Mouse (Mus musculus): ENCODE measurements at regions not wholly inside any gene's neighbourhood (a gene's known extent, or its start where the extent isn't known, plus 50 kb on each side); places are given as distances from the start of the nearest gene placed in this dataset.
"Not testable (repeated sequence)": the region's sequence is repeated elsewhere in the genome, so short reads cannot be mapped to it uniquely, and the experiment has no call there.

DNA sequence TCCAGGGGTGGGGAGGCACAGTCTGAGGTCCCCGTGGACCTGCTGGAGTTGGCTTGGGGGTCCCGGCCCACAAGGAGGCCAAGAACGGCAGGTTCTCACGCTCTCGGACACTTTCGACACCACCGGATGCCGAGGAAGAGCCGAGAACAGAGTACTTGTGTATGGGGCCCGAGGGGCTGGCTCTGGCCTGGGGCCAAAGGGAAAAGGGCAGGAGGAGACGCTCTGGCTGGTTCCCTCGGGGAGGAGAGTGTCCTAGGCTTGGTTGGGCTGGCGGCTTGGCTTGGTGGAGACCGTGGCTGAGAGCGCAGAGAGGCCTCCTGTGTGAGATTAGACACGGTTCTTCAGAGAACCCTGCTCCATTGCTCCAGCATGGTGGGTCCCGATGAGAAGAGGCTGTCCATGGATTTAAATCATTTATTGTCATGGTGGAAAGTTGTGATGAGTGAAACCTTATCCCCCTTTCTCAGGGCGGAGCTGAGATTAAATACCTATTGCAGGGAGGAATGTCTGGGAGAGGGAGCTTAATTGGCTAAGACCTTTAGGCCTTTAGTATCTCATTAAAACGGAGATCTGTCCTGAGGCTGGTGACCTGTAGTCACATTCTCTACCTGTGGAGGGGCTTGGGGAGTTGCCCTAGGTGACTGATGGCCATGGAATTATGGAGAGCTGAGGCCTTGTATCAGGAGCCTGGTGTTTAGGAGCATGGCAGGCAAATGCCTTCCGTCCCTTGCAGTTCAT is 244.1 kb downstream of the Enc1 start:
- no peak overlapping the region for H3K9ac ChIP-seq (replicated peaks)
- ATAC-seq (replicated peaks) = no peak
- no peaks in the 10 kb centered on the region for H3K27me3 ChIP-seq
- no peak overlapping the region for H3K27ac ChIP-seq (replicated peaks)
- no peaks in the 10 kb centered on the region for H3K9me3 ChIP-seq
- H3K4me3 ChIP-seq = no peak overlapping the region
- 91% methylated on average over 20 of the region's 20 CpGs for WGBS
- H3K4me2 ChIP-seq (replicated peaks) = no peak overlapping the region
- H3K36me3 ChIP-seq = no peaks in the 10 kb centered on the region
- H3K4me1 ChIP-seq = peaks cover 18% of the 10 kb centered on the region

- Histone ChIP-seq H3K4me2 (replicated peaks) (no peak overlapping the region), H3K4me1 (peaks cover 17% of the 10 kb centered on the region), H3K27me3 (no peaks in the 10 kb centered on the region), H3K4me3 (no peak overlapping the region), H3K27ac (replicated peaks) (no peak overlapping the region), H3K9me3 (no peaks in the 10 kb centered on the region), H3K36me3 (no peaks in the 10 kb centered on the region), H3K9ac (replicated peaks) (no peak overlapping the region)
- ATAC-seq (replicated peaks) = no peak
- 68% methylated on average over 8 of the region's 8 CpGs for WGBS
These were observed 242.8 kb downstream of the Enc1 start for GRCm38 (mm10) chr13:97483681-97484080.

DNA sequence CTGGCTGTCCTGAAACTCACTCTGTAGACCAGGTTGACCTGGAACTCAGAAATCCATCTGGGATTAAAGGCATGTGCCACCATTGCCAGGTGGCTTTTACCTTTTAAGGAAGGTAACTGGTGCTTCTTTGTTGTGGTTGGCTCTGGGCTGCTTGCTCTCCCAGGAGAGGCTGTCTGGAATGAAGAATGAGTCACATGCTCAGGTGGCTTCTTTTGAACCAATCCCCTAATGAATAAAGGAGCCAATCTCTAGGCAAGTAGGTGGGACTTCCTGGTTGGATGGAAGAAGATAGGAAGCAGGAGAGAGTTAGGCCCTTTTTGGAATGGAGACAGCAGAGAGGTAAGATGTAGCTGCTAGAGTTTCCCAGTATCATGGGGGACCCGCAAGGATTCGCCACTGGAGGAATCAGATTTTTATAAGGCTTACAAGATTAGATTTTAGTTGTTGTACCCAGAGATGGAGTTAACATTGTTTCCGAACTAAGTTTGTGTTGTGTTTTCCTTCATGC is 241.6 kb downstream of the Enc1 start:
- Histone ChIP-seq H3K4me1 (peaks cover 7% of the 10 kb centered on the region), H3K4me3 (no peak overlapping the region), H3K27ac (replicated peaks) (no peak overlapping the region), H3K9ac (replicated peaks) (no peak overlapping the region), H3K36me3 (no peaks in the 10 kb centered on the region), H3K9me3 (no peaks in the 10 kb centered on the region), H3K4me2 (replicated peaks) (no peak overlapping the region), H3K27me3 (no peaks in the 10 kb centered on the region)
- ATAC-seq (replicated peaks) = no peak
- 93% methylated on average over 3 of the region's 3 CpGs for WGBS

DNA sequence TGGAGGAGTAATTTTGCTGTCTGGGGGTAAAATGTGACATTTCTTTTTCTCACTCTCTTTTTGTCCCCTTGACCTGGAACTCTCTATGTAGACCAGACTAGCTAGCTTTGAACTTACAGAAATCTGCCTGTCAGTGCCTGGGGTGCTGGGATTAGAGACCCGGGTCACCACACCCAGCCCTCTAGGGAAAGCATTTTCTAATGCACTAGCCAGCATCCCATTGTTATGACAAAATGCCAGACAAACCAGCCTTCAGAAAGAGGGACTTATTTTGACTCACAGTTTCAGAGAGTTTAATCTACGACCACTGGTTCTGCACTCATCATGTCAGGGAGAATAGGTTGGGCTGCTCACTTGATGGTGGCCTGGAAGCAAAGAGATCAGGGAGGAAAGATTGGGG is 240.4 kb downstream of the Enc1 start:
- no peak overlapping the region for H3K27ac ChIP-seq (replicated peaks)
- H3K4me3 ChIP-seq = no peak overlapping the region
- peaks cover 3% of the 10 kb centered on the region; the same call in 1 of the 2 replicates for H3K4me1 ChIP-seq
- no peaks in the 10 kb centered on the region for H3K27me3 ChIP-seq
- no peaks in the 10 kb centered on the region for H3K36me3 ChIP-seq
- H3K9ac ChIP-seq (replicated peaks) = no peak overlapping the region
- H3K9me3 ChIP-seq = no peaks in the 10 kb centered on the region
- 88% methylated on average over 2 of the region's 2 CpGs for WGBS
- ATAC-seq (replicated peaks) = no peak
- H3K4me2 ChIP-seq (replicated peaks) = no peak overlapping the region

- no peak overlapping the region for H3K9ac ChIP-seq (replicated peaks)
- no peaks in the 10 kb centered on the region for H3K27me3 ChIP-seq
- H3K9me3 ChIP-seq = no peaks in the 10 kb centered on the region
- H3K36me3 ChIP-seq = no peaks in the 10 kb centered on the region
- no peaks in the 10 kb centered on the region for H3K4me1 ChIP-seq
- WGBS = 93% methylated on average over 10 of the region's 10 CpGs
- no peak overlapping the region for H3K4me2 ChIP-seq (replicated peaks)
- no peak for ATAC-seq (replicated peaks)
- H3K4me3 ChIP-seq = no peak overlapping the region
- no peak overlapping the region for H3K27ac ChIP-seq (replicated peaks)
These were observed 238.2 kb downstream of the Enc1 start for GRCm38 (mm10) chr13:97479066-97479586.

GRCm38 (mm10) chr13:97473971-97474365 is 233.1 kb downstream of the Enc1 start:
- no peak overlapping the region for H3K4me3 ChIP-seq
- H3K27me3 ChIP-seq = no peaks in the 10 kb centered on the region
- H3K4me1 ChIP-seq = peaks cover 13% of the 10 kb centered on the region
- no peak overlapping the region for H3K9ac ChIP-seq (replicated peaks)
- no peak for ATAC-seq (replicated peaks)
- H3K36me3 ChIP-seq = no peaks in the 10 kb centered on the region
- H3K27ac ChIP-seq (replicated peaks) = no peak overlapping the region
- 84% methylated on average over 3 of the region's 3 CpGs for WGBS
- no peak overlapping the region for H3K4me2 ChIP-seq (replicated peaks)
- no peaks in the 10 kb centered on the region for H3K9me3 ChIP-seq

DNA sequence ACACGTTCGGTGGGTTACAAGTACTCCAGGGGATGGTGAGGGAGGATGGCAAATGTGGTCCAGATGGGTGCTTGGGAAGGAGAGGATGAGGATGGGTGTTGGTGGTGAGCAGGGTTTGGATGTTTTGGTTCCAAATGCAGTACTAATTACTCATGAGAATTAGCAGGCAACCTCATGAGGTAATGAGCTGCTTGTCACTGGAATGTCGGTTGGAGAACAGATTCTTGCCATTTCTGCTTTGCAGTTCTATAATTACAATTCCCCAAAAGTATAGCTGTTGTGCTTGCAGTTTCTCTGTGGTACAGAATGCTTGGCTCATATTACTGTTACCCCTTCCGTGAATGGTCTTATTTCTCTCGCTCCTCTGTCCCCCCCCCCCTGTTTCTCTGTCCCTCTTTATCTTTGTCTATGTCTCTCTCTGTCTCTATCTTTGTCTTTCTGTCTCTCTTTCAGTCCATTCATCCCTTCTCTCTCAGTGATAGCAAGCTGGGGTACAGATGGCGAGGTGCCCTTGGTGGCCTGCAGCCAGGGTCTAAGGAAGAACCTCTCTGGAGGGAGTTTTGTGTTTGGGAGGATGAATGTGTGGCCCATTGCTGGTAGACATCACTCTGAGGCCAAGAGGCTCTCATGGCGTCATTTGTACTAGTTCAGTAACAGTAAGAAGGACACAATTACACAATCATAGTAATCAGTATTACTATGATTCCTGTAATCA is 232.5 kb downstream of the Enc1 start:
- no peaks in the 10 kb centered on the region for H3K9me3 ChIP-seq
- no peak overlapping the region for H3K27ac ChIP-seq (replicated peaks)
- no peaks in the 10 kb centered on the region for H3K36me3 ChIP-seq
- no peak overlapping the region for H3K9ac ChIP-seq (replicated peaks)
- no peak for ATAC-seq (replicated peaks)
- H3K4me2 ChIP-seq (replicated peaks) = no peak overlapping the region
- H3K27me3 ChIP-seq = no peaks in the 10 kb centered on the region
- H3K4me1 ChIP-seq = peaks cover 17% of the 10 kb centered on the region
- H3K4me3 ChIP-seq = no peak overlapping the region
- 89% methylated on average over 7 of the region's 7 CpGs for WGBS

DNA sequence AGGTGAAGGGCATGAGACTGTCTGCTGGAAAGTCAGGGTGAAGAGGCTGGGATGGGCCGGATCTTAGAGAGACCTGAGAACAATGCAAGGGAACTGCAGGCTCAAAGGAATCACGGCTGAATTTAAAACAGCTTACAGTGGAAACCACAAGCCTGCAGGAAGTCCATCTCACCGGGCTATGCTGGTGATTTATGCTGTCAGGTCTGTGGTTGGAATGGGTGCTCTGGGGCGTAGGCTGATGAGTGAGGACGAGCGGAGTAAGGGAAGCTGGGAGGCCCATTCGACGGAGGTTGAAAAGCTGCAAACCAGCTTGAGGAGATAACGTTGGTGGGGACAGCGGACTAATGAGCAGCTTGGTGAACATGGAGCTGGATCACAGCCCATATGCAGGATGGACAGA is 229.1 kb downstream of the Enc1 start:
- no peaks in the 10 kb centered on the region for H3K9me3 ChIP-seq
- ATAC-seq (replicated peaks) = no peak
- H3K27me3 ChIP-seq = no peaks in the 10 kb centered on the region
- H3K4me3 ChIP-seq = no peak overlapping the region
- H3K9ac ChIP-seq (replicated peaks) = no peak overlapping the region
- 61% methylated on average over 10 of the region's 10 CpGs for WGBS
- peaks cover 17% of the 10 kb centered on the region for H3K4me1 ChIP-seq
- H3K4me2 ChIP-seq (replicated peaks) = no peak overlapping the region
- no peak overlapping the region for H3K27ac ChIP-seq (replicated peaks)
- no peaks in the 10 kb centered on the region for H3K36me3 ChIP-seq

DNA sequence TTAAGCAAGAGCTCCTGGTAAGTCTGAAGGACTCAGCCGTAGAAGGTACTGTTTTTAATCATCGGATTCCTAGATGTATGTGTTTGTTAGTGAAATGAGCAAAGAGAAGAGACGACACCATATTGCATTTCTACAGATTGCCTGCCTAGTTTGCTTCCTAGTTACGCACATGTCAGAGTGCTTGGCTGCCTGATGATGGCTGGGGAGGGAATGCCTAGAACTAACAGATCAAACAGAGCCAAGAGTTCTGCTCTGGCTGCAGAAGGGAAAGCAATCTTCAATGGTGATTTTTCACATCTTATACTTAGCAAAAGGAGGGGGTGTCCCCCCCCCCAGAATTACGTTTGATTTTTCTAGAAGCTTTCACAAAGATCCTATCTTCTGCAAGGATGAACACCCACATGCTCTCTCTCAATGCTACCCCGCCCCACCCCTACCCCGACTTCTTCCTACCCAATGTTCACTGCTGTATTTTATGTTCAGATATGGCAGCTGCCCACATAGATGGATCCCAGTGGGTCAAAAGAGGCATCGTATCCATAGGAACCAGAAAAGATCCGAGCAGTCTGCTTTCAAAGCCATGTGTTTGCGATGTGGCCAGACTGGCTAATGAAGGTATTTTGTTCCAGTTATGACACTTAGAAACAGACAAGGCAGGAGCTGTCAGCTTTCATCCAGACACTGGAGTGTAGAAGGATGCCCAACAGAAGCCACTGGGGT is 228.1 kb downstream of the Enc1 start:
- Histone ChIP-seq H3K27ac (replicated peaks) (peak overlapping the region; percentile 36), H3K9me3 (no peaks in the 10 kb centered on the region), H3K4me1 (peaks cover 17% of the 10 kb centered on the region), H3K9ac (replicated peaks) (no peak overlapping the region), H3K36me3 (no peaks in the 10 kb centered on the region), H3K27me3 (no peaks in the 10 kb centered on the region), H3K4me3 (no peak overlapping the region), H3K4me2 (replicated peaks) (no peak overlapping the region)
- peak; percentile 79 for ATAC-seq (replicated peaks)
- 60% methylated on average over 10 of the region's 10 CpGs for WGBS

DNA sequence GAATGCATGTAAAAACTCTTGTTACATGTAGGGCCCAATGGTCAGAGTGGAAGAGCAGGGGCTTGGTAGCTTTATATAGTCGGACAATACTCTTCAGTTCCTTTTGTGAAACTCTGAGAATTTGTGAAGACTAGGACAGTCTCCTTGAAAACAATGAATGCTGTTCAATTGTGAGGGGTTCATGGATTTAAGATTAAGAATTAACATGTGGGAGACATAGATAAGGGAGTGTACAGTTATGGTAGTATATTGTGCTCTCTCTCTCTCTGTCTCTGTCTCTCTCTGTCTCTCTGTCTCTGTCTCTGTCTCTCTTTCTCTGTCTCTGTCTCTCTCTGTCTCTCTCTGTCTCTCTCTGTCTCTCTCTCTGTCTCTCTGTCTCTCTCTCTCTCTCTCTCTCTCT is 225.7 kb downstream of the Enc1 start:
- not testable (repeated sequence) for H3K4me3 ChIP-seq; H3K9ac ChIP-seq (replicated peaks); H3K36me3 ChIP-seq; H3K27me3 ChIP-seq; H3K27ac ChIP-seq (replicated peaks); ATAC-seq (replicated peaks); H3K9me3 ChIP-seq; H3K4me2 ChIP-seq (replicated peaks)
- WGBS = 85% methylated on average over 1 of the region's 1 CpGs
- peaks cover 17% of the 10 kb centered on the region for H3K4me1 ChIP-seq

- Histone ChIP-seq H3K9me3 (no peaks in the 10 kb centered on the region), H3K9ac (replicated peaks) (no peak overlapping the region), H3K27ac (replicated peaks) (no peak overlapping the region), H3K4me1 (0 out of 2 replicates have a peak, but pooled peaks cover 4% of the 10 kb centered on the region), H3K4me3 (no peak overlapping the region), H3K27me3 (no peaks in the 10 kb centered on the region), H3K4me2 (replicated peaks) (no peak overlapping the region), H3K36me3 (no peaks in the 10 kb centered on the region)
- WGBS = 92% methylated on average over 8 of the region's 8 CpGs
- no peak for ATAC-seq (replicated peaks)
These were observed 222.9 kb downstream of the Enc1 start for GRCm38 (mm10) chr13:97463798-97464197.

DNA sequence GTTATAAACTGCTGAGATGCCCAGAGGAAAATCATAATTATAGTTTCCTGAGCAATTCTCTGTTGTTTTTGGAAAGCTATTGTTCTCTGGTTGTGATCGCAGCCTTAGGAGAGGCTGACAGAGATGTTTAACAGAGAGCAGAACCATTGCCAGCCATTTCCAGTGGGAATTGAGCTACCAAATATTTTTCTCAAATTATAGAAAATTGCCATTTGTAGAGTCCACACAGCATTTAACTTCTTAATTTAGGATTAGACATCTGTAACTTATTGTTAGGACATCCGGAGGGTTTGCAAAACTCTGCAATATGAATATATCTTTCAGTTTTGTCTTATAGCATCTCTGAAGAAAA is 222.0 kb downstream of the Enc1 start:
- Histone ChIP-seq H3K27me3 (no peaks in the 10 kb centered on the region), H3K4me2 (replicated peaks) (no peak overlapping the region), H3K9me3 (no peaks in the 10 kb centered on the region), H3K9ac (replicated peaks) (no peak overlapping the region), H3K4me1 (no peaks in the 10 kb centered on the region), H3K27ac (replicated peaks) (no peak overlapping the region), H3K4me3 (no peak overlapping the region), H3K36me3 (no peaks in the 10 kb centered on the region)
- ATAC-seq (replicated peaks) = no peak
- 86% methylated on average over 2 of the region's 2 CpGs for WGBS
